Mouse (Mus musculus) ovary, postnatal 36 days (tissue): ENCODE data around the gene Fgfbp1.

Experiments used
- DNase-seq: peaks from one replicate; pipeline ENCODE4 v3.0.0; 2022; ENCODE audit warnings: low spot score, mixed read lengths

Fgfbp1 gene

DNA sequence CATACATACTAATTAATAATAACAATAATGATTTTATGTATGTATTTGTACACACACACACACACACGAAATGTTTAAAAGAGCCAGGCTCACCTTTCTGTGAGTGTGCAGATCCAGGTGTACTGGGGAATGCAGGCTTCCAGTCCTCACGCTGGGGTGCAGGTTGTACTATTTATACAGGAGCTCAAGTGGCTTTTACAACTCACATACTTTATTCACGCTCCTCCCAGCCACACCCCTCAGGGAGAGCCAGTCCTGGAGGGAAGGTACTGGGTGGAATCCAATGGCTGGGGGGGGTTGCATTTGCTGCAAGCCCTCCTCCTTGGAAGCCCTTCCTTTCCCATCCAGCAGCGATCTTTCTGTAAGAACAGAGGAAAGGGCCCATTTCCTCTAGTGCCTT lies at the start of gene Fgfbp1:
Gene Fgfbp1, minus strand, starts transcription at position 160 of the 400 bp plus-strand sequence.
- DNase-seq: no peak

DNA sequence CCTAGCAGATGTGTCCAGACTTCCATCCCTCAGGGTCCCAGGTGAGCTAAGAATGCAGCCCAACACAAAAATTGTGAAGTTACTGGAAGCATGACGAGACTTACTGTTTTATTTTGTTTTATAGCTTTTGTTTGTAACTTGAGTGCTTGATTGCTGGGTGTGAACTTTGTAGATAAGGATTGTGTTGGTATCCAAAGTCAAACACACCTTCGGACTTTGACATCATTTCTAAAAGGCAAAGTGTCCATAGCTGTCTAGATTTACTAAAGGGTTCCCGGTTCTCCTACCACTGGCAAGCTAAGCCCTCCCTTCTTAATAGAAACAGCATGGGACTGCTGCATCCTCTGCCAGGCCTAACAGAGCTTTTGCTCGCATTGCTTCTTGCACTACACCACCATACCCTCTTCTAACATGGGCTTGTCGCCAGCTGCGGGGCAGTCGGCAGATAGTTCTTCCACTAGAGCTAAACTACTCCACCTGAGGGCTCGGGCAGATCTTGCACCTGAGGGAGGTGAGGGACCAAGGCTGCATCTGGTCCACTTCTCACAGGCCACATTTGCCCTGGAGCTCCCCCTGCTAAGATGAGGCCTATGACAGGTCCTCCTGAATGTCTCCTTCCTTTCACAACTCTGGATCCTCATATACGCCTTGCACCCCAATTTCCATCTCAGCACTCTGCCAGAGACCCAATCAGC lies 16.9 kb upstream of the Fgfbp1 start:
- no peak for DNase-seq

DNA sequence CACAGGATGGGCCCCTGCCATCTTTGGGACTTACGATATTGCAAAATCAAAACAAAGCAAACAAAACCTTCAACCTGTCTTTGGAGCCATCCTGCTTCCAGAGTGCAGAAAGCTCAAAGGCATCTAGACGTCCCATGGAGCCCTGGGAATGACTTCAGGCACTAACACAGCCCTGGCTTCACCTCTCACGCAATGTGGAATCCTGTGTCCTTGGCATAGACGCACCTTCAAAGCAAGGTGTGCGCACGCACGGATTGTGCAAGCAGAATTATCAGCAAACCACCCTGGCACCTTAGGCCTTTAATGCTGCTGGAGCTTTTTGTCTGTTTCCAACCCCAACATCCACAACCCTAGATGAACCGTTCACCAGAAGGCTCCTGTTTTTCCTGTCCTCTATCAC lies 16.0 kb upstream of the Fgfbp1 start:
- DNase-seq: no peak

DNA sequence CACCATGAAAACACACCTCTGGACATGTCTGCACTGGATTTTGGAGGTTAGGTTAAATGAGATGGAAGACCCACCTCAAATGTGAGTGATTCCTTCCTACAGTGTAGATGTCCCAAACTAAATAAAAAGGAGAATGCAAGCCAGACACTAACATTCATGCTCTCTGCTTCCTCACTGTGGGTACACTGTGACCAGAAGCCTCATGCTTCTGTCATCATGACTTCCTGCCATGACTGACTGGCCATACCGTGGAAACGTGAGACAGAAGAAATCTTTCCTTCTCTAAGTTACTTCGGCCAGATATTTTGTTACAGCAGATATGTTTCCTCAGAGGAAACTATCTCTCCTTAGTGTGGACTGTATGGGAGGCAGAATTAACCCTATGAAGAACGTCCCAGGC lies 14.6 kb upstream of the Fgfbp1 start:
- DNase-seq: no peak

DNA sequence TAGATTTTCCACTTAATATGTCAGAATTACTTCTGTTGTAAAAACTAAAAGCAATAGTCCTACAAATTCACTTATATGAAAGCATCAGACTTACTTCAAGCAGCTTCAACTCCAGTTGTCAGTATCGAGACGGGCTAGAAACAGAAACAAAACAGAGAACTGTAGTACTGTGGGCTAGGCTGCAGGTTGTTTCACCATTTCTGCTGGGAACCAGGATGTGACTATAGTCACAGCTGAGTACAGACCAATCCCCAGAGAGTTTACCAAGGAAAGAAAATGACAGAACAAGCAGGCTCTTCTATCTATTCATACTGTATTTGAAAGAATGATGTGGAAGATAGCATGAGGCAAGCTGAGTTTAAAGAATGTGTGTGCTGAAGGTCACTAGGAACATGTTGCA lies 13.4 kb upstream of the Fgfbp1 start:
- DNase-seq: no peak

DNA sequence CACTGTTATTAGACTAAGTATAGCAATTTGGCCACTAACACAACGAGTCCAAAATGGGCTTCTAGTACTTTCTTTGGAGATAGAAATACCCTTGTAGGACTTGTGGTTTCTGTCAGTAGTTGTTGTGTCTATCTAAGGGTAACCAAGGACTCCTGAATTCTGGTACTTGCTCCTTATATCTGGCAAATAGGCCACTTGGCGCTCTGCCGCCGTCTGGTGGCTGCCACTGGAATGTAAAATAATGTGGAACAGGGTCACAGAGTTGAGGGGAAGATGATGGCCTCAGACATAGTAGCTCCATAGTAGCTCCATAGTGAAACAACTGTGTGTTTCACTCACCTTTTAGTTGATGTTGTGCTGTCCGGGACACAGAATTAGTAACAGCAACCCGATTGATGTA lies 8.7 kb upstream of the Fgfbp1 start:
- peak; percentile 63 for DNase-seq

DNA sequence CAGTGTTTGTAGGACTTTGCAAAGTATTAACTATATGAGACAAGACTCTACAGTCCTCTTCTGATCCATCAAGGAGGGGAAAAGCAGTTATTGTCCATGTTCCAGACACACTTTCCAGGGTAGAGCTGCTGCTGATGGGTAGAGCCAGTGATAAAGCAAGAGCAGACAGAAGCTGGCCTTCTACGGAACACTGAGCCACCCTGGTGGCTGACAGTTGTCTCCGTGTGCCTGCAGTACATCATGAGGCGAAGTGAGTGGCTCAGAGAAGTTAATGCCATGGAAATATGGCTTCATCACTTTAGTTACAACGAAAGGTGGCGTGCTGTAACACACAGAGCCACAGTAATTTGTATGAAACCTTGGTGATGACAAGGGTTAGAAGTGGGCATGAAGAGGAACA lies 7.4 kb upstream of the Fgfbp1 start:
- no peak for DNase-seq

DNA sequence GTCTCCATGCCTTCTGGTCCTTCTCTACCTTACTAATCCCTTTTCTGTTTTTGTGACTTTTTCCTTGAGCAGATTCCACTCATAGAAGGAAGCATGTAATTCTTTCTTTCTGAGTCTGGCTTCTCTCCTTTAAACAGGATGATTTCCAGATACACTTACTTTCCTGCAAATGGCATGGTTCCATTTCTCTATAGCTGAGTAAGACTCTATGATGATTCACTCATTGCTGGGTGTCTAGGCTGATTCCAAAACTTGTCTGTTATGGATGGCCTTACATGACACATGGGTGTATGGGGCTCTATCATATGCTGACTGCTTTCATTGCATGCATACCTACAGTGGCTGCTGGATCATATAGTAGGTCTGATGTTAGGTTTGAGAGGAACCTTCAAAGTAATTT lies 4.6 kb upstream of the Fgfbp1 start:
- no peak for DNase-seq

DNA sequence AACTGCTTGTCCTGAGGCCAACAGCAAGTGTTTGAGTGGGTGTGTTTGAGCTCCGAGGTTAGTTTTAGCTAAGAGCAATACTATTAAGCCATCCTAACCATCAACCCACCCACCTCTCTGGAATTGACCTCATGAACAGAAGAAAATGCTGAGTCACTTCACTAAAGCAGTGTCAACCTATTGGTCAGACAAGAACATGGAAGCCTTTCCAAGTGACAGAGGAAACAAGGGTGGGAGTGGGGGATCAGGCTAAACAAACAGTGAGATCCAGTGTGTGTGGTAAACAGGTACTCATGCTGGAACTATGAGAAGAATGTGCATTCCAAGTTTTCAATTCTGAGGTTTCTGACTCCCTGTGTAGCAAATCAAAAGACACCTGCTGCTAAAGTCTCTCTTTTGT lies 1.3 kb upstream of the Fgfbp1 start:
- DNase-seq: no peak

DNA sequence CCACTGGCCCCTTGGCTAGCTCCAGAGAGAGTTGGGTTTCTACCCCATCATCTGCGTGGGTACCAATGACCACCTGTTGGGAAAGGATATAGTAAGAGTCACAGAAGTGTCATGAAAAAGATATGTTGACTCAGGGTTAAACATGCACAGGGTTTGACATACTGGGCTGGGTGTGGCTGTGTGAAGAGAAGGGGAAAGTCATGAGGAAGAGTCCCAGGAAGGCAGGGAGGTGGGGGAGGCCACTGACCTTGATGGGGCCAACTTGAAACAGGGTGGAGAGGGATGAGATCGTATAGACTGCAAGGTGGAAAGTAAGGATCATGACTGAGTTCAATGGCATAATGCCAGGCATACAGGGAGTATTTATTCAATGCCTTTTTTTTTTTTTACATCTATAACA lies 1.2 kb downstream of the Fgfbp1 start:
- DNase-seq: no peak

DNA sequence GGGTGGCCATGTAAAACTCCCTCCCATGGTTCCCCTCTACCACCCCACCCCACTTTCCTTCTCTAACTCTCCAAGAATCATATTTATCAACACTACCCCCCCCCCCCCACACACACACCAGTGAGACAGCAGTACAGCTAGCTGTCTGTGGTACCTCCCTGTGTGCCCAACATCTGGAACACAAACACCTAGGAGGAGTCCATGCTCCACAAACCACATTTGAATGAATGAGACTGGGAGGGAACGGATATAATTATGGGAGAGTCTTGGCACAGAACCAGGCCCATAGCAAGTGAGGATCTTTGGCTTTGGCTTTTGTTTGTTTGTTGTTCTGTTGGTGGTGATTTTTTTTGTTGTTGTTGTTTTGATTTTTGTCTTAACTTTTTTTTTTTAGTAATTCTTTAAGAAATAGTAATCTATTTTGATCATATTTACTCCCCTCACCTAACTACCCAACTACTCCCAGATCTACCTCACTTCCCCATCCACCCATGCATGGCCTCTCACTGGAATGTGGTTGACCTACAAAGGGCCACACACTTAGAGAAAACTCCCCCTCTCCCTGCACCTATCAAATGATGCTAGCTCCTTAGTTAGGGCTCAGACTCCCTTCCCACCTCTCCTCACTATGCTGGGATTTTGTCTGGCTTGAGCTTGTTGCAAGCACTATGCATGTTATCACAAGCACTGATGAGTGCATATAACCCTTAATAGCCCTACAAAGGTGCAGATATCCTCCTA lies 4.6 kb downstream of the Fgfbp1 start:
- DNase-seq: no peak

DNA sequence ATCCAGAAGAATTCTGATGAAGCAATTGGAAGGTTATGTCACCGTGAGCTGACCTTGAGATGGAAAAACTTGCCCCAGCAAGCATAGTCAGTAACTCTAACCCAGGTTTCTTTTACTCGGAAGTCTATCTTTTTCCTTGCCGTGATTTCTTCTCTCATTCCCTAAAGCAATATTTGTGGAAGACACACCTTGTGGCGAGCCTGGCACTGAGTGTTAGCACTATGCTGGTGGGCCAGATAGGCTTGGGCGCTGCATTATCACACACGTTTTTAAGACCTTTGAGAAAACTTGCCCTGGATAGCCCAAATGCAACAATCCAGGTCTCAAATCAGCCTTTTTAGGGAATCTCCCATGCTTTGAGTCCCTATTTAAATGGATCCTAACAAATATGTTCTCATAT lies 7.4 kb downstream of the Fgfbp1 start:
- DNase-seq: no peak

DNA sequence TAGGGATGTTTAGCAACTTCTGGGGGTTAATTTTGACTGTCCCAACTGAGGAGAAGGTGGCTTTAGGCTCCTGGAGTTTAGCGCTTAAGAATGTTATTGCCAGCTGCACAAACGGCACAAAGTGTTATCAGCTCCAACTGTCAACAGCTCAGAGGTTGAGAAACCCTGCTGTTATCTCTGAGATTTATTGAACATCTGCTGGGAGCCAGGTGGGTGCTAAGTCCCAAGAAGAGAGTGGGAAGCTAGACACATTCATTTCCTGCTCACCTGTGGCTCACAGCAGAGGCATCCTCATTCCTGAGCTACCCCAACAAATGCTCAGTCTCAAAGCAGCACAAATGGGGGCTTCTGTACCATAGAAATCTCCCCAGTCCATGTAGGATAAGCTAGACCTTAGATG lies 10.4 kb downstream of the Fgfbp1 start:
- no peak for DNase-seq

DNA sequence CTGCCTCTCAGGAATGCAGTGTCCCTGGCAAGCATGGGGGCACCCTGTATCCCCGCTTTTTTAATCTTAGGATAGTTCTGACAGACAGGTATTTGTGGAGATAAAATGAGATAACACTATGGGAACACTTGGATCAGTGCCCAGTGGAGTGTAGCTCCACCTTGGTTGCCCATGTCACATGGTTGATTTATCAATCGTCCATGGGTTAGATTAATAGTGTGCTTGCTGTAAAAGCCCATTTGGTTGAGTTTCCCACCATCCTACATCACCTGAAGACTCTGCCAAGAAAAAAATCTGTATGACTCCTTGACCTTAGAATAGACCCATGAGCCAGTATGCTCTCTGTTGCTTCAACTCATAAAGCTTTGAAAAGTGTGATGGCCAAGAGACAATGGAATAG lies 11.0 kb downstream of the Fgfbp1 start:
- no peak for DNase-seq

DNA sequence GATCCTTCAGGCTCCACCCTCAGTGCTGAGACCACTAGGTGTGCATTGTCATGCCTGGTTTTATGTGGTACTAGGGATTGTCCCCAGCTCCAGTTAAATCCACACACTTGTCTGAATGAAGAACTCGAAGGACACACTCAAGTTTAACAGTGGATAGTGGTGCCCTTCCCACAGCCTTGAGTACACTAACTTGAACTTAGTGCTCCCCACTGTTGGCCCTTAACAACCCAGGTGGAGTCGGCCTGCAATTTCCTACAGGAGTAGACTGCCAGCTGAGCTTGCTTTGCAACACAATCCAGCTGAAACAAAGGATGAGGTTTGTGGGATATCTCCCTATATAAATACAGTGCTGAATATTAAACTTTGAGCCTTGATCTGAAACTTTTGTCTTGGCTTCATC lies 12.9 kb downstream of the Fgfbp1 start:
- no peak for DNase-seq

DNA sequence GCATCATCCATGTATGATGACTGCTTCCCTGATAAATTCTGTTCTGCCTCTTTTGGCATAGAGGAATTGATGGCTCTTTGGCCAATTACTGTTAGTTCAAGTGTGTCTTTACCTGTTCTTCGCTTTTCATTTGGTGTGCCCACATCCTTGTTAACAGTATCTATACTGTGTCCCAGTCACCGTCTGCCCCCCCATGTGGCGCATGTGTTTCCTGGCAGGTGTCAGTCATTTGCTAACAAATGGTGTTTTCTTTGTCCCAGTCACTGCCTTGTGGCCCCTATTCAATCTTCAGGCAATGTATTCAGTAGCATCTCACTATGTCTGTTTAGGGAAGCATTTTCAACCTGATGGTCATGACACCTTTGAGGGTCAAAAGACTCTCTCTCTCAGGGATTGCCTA lies 20.5 kb downstream of the Fgfbp1 start:
- DNase-seq: no peak

DNA sequence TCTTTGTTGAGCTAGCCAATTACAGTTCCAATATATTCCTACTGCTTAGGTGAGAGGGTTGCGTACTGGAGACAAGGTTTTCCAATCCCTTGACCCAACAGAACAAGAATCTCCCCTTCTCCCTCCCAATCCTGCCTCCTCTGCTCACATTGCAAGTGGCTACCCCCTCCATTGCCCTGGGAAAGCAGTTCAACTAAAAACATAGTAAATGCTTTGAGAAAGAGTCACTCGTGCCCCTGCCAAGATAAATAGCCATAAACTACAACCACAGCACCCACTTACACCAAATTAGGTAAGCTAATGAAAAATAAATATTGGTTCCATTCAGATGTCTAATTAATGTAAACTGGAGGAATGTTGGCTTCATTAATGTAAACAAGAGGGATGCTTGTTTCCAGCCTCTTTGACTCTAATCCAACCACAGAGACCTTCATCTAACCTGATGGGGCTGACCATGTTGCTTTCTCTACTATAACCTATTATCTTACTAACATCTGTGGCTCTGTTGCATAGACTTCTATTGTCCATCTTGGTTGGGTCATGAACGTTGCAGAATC lies 21.6 kb downstream of the Fgfbp1 start:
- no peak for DNase-seq

DNA sequence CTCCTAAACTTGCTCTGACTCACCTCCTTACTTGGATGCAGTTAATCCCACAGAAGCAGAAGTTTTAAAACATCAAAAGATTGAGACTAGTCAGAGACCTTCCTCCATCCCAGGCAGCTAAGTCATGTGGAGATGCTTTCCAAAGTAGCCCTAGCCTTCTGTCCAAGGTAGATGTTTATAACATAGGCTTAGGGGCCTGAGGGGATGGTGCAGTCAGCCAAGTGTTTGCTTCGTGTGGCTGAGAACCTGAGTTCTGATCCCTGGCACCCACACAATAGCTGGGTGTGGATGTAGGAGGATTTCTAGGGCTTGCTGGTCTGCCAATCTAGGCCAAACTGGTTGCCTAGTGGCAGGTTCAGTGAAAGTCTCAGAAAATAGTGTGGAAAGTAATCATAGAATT lies 28.3 kb downstream of the Fgfbp1 start:
- no peak for DNase-seq

DNA sequence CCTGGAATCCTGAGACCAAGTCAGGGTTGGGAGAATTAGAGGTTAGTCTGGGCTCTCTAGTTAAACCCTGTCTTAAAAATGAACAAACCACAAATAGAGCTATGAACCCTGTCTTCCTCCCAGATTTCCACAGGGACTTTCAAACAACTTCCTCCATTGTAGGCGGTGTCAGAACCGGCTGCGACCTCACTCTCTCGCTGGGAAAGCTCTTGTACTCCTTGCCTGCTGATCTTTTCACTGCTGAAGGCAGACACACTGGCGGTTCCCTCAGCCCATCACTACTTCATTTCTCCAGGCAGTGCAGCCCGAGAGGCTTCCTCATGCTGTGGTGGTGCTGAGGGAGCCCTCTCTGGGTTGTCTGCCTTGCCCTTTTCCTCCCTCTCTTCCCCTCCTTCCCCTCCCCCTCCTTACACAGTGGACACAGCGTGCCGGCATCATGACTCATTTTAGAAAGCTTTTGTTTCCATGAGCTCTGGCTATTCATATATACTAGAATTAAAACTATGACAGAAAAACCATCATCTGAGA lies 32.8 kb downstream of the Fgfbp1 start:
- DNase-seq: peak; percentile 7

DNA sequence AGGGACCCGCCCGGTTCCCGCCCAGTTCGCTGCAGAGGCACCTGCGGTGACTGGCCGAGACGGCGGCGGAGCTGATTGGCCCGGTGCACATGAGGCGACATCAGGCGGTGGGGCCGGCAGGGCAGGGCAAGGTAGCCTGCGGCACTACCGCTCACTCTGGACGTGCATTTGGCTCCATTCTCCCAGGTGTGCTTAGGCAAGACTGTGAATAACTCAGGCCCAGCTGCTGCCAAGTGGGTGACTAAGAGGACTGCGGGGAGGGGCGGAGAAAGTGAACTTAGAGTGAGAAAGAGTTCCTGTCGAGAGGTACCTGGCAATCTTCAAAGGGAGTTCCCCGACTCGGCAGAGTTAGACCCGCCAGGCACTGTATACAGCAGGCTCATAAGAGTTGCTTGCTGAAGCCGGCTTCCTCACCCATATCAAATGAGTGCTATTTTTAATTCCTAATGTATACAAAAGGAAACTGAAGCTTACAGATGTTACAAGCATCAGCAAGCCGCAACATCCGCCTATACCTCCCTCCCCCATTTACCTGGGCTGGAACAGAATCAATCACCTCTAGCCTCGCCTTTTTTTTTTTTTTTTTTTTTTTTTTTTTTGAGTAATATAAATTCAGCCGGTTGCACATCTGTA lies 33.4 kb downstream of the Fgfbp1 start:
- peak; percentile 57 for DNase-seq

DNA sequence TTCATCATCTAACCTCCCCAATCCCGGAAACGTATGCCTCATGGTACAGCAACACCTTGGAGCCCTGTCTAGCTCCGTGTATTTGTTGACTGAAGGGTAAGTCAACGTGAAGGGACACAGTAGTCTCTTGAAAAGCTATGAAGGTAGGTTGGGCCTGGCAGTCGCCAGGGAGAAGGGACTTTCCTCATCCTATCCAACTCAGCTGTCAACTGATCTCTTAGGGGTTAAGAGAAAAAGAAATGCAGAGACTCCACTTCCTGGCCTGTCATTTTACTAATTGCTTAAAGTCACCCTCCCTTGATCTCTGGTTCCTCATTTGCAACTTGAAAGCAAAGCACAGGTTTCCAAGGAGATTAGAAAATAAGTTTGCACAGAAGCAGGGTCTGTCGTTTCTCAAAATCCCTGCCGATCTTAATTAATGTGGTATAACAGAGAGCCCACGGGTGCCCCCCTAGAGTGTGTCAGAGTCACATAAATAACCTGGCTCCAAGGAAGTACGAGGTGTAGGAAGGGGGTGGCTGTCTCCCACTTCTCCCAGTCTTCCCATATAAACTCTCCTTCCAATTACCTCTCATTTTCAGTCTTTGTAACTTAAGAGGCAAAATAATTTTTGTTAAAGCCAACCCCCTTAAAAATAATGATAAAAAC lies 34.1 kb downstream of the Fgfbp1 start:
- no peak for DNase-seq

DNA sequence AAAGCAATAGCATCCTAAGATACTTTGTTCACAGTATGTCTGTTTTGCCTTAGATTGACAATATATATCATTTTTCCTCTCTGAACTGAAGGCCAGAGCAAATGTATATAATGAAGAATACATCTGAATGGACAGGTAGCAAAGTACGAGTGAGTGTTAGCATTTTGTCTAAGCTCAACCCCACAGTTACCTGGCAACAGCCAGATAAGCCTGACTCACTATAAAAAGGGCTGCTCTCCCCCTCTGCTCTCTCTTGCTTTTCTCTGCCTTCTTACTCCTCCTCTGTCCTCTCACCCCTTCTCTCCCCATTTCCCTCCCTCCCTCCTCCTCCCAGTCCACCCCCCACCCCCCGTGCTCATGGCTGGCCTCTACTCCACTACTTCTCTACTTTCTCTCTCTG lies 48.3 kb downstream of the Fgfbp1 start:
- no peak for DNase-seq
